Mouse (Mus musculus): ENCODE measurements around the gene Grin2c.

DNA sequence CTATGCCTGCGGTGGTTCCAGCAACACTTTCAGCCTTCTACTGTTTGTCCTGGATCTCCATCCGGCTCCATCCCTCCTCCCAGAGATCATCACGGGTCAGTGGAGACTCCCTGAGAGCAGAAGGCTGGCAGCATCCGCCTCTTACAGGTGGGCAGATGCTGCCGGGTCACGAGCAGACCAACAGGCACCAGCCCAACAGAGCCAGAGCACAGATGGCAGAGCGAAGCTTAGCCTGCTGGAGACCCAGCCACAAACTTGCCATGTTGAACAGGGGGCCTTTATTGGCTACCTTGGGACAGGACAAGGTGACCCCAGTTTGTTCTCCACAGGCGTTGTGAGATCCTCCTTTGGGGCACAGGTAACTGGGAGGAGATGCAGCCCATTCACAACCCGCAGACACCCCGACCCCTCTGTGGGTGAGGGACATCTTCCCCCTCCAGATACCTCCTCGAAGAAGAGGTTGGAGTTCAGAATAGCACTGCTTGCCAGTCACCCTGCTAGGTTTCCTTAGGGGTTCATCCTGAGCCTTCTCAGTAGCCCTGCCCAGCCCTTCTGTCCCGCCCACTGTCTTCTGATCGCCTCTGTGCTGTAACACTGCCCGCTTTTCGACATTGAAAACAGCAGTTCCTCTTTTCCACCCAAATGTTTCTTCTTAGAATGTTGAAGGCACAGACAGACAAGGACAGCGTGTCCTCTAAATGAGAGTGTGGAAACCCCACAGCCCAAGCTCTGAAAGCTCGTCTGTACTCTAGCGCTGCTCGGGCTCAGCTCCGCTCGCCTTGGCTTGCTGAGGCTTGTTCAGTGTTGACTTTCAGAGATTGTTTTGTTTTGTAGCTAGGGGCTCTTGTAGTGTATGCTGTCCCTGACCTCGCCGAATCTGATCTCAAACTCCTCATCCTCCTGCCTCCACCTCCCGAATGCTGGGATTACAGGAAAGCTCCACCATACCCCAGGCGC lies 58.0 kb downstream of the Grin2c start:
- TF ChIP-seq TAL1 (IDR thresholded peaks at IDR 0.05; ENCODE audit: low read length) (no peak), GATA1 (IDR thresholded peaks at IDR 0.05; ENCODE audit: low read length) (no peak)

Measured in erythroblast, embryonic 14.5 days (primary cell).